Mouse (Mus musculus) ovary, adult 10 weeks (tissue): ENCODE data around the gene Cul7. TPM values are rescaled to one million over a fixed set of nuclear protein-coding genes. Genes with fewer than 3 reads are reported as not detected.

Source experiments
- polyA plus RNA-seq: library from polyadenylated mRNA; stranded (reverse); fragments of 350-450 nt; fragmentation: Illumina TruSeq; extraction: RNeasy Lipid Tissue Mini Kit (QIAGEN cat#74804); gene quantifications from one replicate; pipeline ENCODE4 v1.2.3, GENCODE M21; 2014

Cul7 gene
- polyA plus RNA-seq: 0.37 TPM

GRCm38 (mm10) chr17:46650232-46651031 is at the start of gene Cul7:
Gene Cul7 (plus strand): TSS chr17:46650337.

DNA sequence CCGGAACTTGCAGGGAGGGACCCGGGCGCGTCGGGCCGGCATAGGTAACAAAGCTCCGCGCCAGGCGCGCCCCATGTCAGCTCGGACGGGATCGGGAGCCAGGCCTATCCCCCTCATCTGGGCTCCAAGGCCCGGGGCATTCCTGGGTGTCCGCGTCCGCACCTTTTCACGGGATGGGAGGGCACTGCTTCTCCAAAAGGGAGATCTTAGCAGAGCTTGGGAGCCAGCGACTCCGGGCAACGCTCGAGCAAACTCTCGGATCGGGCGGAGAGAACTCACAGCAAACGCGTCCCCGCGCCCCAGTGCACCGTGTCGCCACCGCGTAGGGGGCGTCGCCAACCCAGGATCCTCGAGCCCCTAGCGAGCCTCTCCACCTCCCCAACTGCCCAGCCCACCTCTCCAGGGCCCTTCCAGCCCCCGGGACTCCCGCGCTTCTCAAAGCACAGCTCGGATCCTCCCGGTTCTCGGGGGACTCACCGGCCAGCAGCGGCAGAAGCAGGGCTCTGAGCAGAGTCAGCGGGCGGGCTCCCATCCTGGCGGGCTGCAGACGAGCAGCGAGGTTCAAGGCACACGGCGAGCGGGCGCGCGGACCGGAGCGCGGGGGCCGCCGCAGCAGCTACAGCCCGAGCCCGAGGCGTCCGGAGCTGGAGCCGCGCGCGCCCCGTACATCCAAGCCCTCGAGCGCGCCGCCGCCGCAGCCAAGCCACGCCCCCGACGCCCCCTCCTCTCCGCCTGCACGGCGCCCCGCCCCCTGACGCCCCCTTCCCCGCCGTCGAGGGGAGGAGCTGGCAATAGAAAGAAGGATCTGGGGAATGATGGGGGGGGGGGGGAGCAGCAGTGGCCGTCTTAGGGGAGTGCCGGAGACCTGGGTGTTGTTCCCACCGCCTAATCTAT is 21.1 kb upstream of the Cul7 start, which contains the start of gene Ptk7:
TSS of gene Ptk7 (minus strand) at position 714 of the 894 bp plus-strand sequence.

DNA sequence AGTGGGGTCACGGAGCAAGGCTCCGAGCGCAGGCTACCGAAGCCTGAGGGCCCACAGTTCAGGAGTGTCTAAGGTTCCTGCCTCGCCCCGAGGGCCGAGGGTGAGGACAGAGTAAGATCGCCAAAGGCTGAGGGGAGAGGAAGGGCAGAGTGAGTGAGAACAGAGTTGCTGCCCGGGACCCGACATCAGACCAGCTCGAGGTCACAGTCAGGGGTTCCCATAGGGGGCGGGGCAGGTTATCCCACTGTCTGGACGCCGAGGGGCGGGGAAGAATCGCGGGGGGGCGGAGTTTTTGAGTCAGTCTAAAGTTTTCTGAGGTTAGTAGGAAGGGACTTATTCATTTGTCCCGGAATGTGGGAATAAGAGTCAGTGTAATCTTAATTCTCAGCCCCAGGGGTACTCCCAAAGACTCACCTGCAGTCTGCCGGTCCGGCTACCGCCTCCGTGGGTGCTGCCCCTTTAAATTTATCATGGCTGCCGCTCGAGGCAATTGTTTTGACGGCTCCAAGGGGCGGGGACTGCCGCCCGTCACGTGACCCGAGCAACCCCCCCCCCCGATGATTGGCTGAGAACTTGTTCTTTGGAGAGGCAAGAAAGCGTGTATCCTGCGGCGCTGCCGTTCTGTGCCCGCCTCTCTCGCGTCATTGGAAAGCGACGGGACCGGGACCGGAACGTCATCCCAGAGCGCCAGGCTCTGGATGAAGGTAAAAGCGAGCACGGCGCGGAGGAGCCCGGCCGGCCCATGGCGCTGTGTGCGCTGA is 4.4 kb upstream of the Cul7 start, which contains the start of the genes Klc4 and Mrpl2:
TSS of gene Klc4 (minus strand) at position 462 of the 761 bp plus-strand sequence.
TSS of gene Mrpl2 (plus strand) at position 669 of the 761 bp plus-strand sequence.

GRCm38 (mm10) chr17:46673850-46674529 is 23.9 kb downstream of the Cul7 start, which contains the start of gene Rrp36:
Gene Rrp36 (minus strand): TSS chr17:46674352.

GRCm38 (mm10) chr17:46678416-46678815 is 28.3 kb downstream of the Cul7 start, which contains the start of gene Mea1:
Gene Mea1 (plus strand): TSS chr17:46678793.

DNA sequence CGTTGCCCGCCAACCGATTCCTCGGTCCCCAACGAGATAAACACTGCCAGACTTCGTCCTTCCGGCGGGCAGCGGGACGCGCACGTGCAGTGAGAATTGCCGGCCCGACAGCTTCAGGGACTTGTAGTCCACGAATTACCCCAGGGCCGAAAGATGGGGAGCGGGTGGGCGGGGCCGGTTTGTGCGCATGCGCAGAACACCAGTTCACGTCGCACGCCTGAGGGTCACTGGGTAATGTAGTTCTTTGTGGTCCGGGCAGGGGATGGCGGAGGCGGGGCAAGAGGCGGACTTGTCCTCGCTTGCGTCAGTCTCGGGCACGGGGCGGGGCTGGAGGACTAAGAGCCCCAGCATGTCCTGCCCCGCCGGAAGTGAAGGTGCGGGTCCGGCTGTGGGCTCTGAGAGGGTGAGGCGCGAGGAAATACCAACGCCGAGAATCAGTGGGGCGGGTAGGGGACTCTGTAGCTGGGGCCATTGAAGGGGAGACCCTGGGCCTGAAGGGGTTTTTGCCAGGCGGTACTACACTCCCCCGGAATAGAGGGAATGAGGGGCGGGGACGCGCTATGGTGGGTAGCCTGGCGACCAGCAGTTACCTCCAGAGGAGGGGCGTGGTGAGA is 30.7 kb downstream of the Cul7 start, which contains the start of gene Klhdc3:
TSS of gene Klhdc3 (minus strand) at position 155 of the 614 bp plus-strand sequence.

GRCm38 (mm10) chr17:46704887-46705835 is 55.0 kb downstream of the Cul7 start, which contains the start of gene Ppp2r5d:
Gene Ppp2r5d (minus strand): TSS chr17:46705111.

GRCm38 (mm10) chr17:46710959-46711597 is 60.9 kb downstream of the Cul7 start, which contains the start of gene Pex6:
Gene Pex6 (plus strand): TSS chr17:46711463.

Other genes with a start within 250 kb of the Cul7 start
- not detected for gene Crip3, start 221.4 kb upstream of the Cul7 start, polyA plus RNA-seq
- not detected for gene Slc22a7, start 211.9 kb upstream of the Cul7 start, polyA plus RNA-seq
- gene Ttbk1, start 162.7 kb upstream of the Cul7 start, polyA plus RNA-seq: 0.11 TPM
- gene Dnph1, start 153.6 kb upstream of the Cul7 start, polyA plus RNA-seq: 7.6 TPM
- gene Cul9, start 103.9 kb upstream of the Cul7 start, polyA plus RNA-seq: 2.8 TPM
- gene Srf, start 94.2 kb upstream of the Cul7 start, polyA plus RNA-seq: 0.34 TPM
- 0.57 TPM for gene Ptk7, start 20.8 kb upstream of the Cul7 start, polyA plus RNA-seq
- gene Klc4, start 4.3 kb upstream of the Cul7 start, polyA plus RNA-seq: not detected
- gene Mrpl2, start 4.1 kb upstream of the Cul7 start, polyA plus RNA-seq: 0.83 TPM
- gene Rrp36, start 24.0 kb downstream of the Cul7 start, polyA plus RNA-seq: 2.2 TPM
- 2.4 TPM for gene Mea1, start 28.5 kb downstream of the Cul7 start, polyA plus RNA-seq
- gene Klhdc3, start 30.6 kb downstream of the Cul7 start, polyA plus RNA-seq: 4.6 TPM
- gene Ppp2r5d, start 54.8 kb downstream of the Cul7 start, polyA plus RNA-seq: 9.5 TPM
- 0.46 TPM for gene Pex6, start 61.1 kb downstream of the Cul7 start, polyA plus RNA-seq
- gene Gnmt, start 78.8 kb downstream of the Cul7 start, polyA plus RNA-seq: not detected
- gene Cnpy3, start 101.9 kb downstream of the Cul7 start, polyA plus RNA-seq: 3.2 TPM
- not detected for gene Ptcra, start 113.4 kb downstream of the Cul7 start, polyA plus RNA-seq
- 11.5 TPM for gene 2310039H08Rik, start 122.3 kb downstream of the Cul7 start, polyA plus RNA-seq
- gene Rpl7l1, start 132.3 kb downstream of the Cul7 start, polyA plus RNA-seq: 31.4 TPM
- 12.3 TPM for gene Bicral, start 208.1 kb downstream of the Cul7 start, polyA plus RNA-seq
- 2.1 TPM for gene Tbcc, start 240.3 kb downstream of the Cul7 start, polyA plus RNA-seq